Mouse (Mus musculus) adrenal gland, postnatal 25 days (tissue): ENCODE measurements around the gene Atp13a2. TPM values are rescaled to one million over a fixed set of nuclear protein-coding genes. Genes with fewer than 3 reads are reported as not detected.
A peak's percentile ranks its signal among the peaks of the same experiment; 100 is the strongest.

Experiments used
- DNase-seq: peaks from one replicate; pipeline ENCODE4 v3.0.0; 2021; ENCODE audit warnings: mixed read lengths
- total RNA-seq: library from RNA; stranded (reverse); gene quantifications from 2 replicates; pipeline ENCODE4 v1.2.3, GENCODE M21; 2021

The Atp13a2 gene
- total RNA-seq, 1 experiment from 2014 or later: 53.3 TPM

- no peak for DNase-seq
Measured at GRCm38 (mm10) chr4:140962207-140962909, 24.3 kb upstream of the Atp13a2 start.

- peak; percentile 68 for DNase-seq
Measured at GRCm38 (mm10) chr4:140962950-140963349, 23.7 kb upstream of the Atp13a2 start.

GRCm38 (mm10) chr4:140963941-140964597 lies 22.6 kb upstream of the Atp13a2 start:
- DNase-seq: no peak

- peak; percentile 78 for DNase-seq
Measured at GRCm38 (mm10) chr4:140964620-140965019, 22.1 kb upstream of the Atp13a2 start.

- DNase-seq: no peak
Measured at GRCm38 (mm10) chr4:140967386-140968159, 19.1 kb upstream of the Atp13a2 start.

- DNase-seq: no peak
Measured at GRCm38 (mm10) chr4:140971691-140972090, 15.0 kb upstream of the Atp13a2 start.

GRCm38 (mm10) chr4:140974408-140974807 lies 12.3 kb upstream of the Atp13a2 start:
- no peak for DNase-seq

- no peak for DNase-seq
Measured at GRCm38 (mm10) chr4:140975356-140975755, 11.3 kb upstream of the Atp13a2 start.

- DNase-seq: no peak
Measured at GRCm38 (mm10) chr4:140977278-140977677, 9.4 kb upstream of the Atp13a2 start.

- peak; percentile 78 for DNase-seq
Measured at GRCm38 (mm10) chr4:140977886-140978692, 8.6 kb upstream of the Atp13a2 start.

GRCm38 (mm10) chr4:140981605-140982004 lies 5.1 kb upstream of the Atp13a2 start:
- no peak for DNase-seq

GRCm38 (mm10) chr4:140982808-140983207 lies 3.9 kb upstream of the Atp13a2 start:
- DNase-seq: no peak

- no peak for DNase-seq
Measured at GRCm38 (mm10) chr4:140983442-140983841, 3.2 kb upstream of the Atp13a2 start.

- no peak for DNase-seq
Measured at GRCm38 (mm10) chr4:140984544-140984943, 2.1 kb upstream of the Atp13a2 start.

- DNase-seq: no peak
Measured at GRCm38 (mm10) chr4:140986024-140986710, 506 bp upstream of the Atp13a2 start.

- no peak for DNase-seq
Measured at GRCm38 (mm10) chr4:140987476-140987875, 803 bp downstream of the Atp13a2 start.

GRCm38 (mm10) chr4:140988706-140989290 lies 2.1 kb downstream of the Atp13a2 start:
- no peak for DNase-seq

GRCm38 (mm10) chr4:140989447-140989846 lies 2.8 kb downstream of the Atp13a2 start:
- DNase-seq: no peak

- DNase-seq: no peak
Measured at GRCm38 (mm10) chr4:140992215-140992614, 5.5 kb downstream of the Atp13a2 start.

- DNase-seq: no peak
Measured at GRCm38 (mm10) chr4:140993846-140994245, 7.2 kb downstream of the Atp13a2 start.

GRCm38 (mm10) chr4:140995811-140996210 lies 9.1 kb downstream of the Atp13a2 start:
- no peak for DNase-seq
